In the genomic region with DNA sequence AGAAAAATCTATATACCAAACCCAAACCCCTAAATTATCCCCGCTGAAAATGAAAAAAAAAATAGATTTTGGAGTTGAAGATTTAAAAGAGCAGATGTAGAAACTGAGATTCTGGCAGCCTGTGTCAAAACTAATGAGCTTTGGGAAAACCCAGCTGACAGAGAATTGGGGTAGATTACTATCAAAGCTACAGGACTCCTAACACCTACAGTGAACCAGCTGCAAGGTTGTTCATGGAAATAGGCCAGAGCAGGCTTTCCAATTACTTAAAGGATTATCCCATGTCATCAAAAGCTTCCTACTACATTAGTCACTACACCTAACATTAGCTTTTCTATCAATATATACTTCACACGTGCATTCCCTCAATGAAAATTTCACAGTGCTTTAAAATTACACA, we compare ENCODE assay signal across 20 mouse cellular contexts.
DNase-seq lines count a peak whose midpoint lies in the region; ATAC-seq lines count a peak whose summit lies in the region.
"Had no signal": no experiment of that assay in that cellular context is flagged by ENCODE, and none has a peak within 500 bp of the region (broad histone marks: within the 10 kb centered on the region; RNA-seq: fewer than 3 reads in every experiment).

No protein-coding gene starts in this region.

- H3K4me1 ChIP-seq in midbrain, embryonic 14.5 days (ENCODE audit: control insufficient read depth, insufficient read depth, low read length), result no peaks in the 10 kb centered on the region
- H3K4me1 ChIP-seq in midbrain, embryonic 11.5 days (ENCODE audit: control insufficient read depth, insufficient read depth, low read length), result no peaks in the 10 kb centered on the region
- H3K4me1 ChIP-seq in forebrain, embryonic 16.5 days (replicated peaks; ENCODE audit: control insufficient read depth, insufficient read depth, low read length), result peaks cover 3% of the 10 kb centered on the region; the same call in 1 of the 2 replicates
- H3K4me1 ChIP-seq: embryonic facial prominence, embryonic 12.5 days; heart, embryonic 10.5 days; midbrain, embryonic 12.5 days had no signal

- peak; percentile 47; the same call in 1 of the 2 replicates for ATAC-seq in frontal cortex, adult (ENCODE audit: low TSS enrichment)
- no peak for ATAC-seq in midbrain, embryonic 14.5 days (ENCODE audit: low FRiP score, low TSS enrichment)
- no peak for ATAC-seq in midbrain, embryonic 11.5 days (ENCODE audit: low FRiP score)
- ATAC-seq in forebrain, embryonic 16.5 days, result peak; percentile 77
- no peak for ATAC-seq in CD4-positive, CD25-positive, alpha-beta regulatory T cell, adult 4 months
- ATAC-seq: intestine, postnatal 0 days; lung, postnatal 0 days had no signal

- H3K4me3 ChIP-seq in midbrain, embryonic 14.5 days (replicated peaks; ENCODE audit: low read depth, low read length), result no peak overlapping the region
- no peak overlapping the region for H3K4me3 ChIP-seq in midbrain, embryonic 11.5 days (ENCODE audit: low read depth, low read length)
- no peak overlapping the region for H3K4me3 ChIP-seq in forebrain, embryonic 16.5 days (replicated peaks; ENCODE audit: low read length)
- H3K4me3 ChIP-seq: embryonic facial prominence, embryonic 12.5 days; heart, embryonic 10.5 days; midbrain, embryonic 12.5 days had no signal

- no peaks in the 10 kb centered on the region for H3K27me3 ChIP-seq in midbrain, embryonic 14.5 days (ENCODE audit: control insufficient read depth, insufficient read depth, low read length)
- H3K27me3 ChIP-seq in midbrain, embryonic 11.5 days (ENCODE audit: control insufficient read depth, insufficient read depth, low read length), result no peaks in the 10 kb centered on the region
- no peaks in the 10 kb centered on the region for H3K27me3 ChIP-seq in forebrain, embryonic 16.5 days (replicated peaks; ENCODE audit: control insufficient read depth, insufficient read depth, low read length)
- H3K27me3 ChIP-seq: embryonic facial prominence, embryonic 12.5 days; midbrain, embryonic 12.5 days had no signal

- no peak overlapping the region for H3K4me2 ChIP-seq in midbrain, embryonic 14.5 days (ENCODE audit: low read length)
- H3K4me2 ChIP-seq in midbrain, embryonic 11.5 days, result no peak overlapping the region
- no peak overlapping the region for H3K4me2 ChIP-seq in forebrain, embryonic 16.5 days (ENCODE audit: low read length)
- H3K4me2 ChIP-seq: embryonic facial prominence, embryonic 12.5 days; midbrain, embryonic 12.5 days had no signal

- H3K27ac ChIP-seq in midbrain, embryonic 14.5 days (replicated peaks; ENCODE audit: low read depth, low read length), result no peak overlapping the region
- no peak overlapping the region for H3K27ac ChIP-seq in midbrain, embryonic 11.5 days (ENCODE audit: low read depth, low read length)
- H3K27ac ChIP-seq in forebrain, embryonic 16.5 days (ENCODE audit: low read length), result no peak overlapping the region
- H3K27ac ChIP-seq: embryonic facial prominence, embryonic 12.5 days; heart, embryonic 10.5 days; macrophage; midbrain, embryonic 12.5 days; stomach, postnatal 0 days had no signal

- WGBS in midbrain, embryonic 14.5 days, result 73% methylated on average over 2 of the region's 2 CpGs
- WGBS in midbrain, embryonic 11.5 days, result 73% methylated on average over 2 of the region's 2 CpGs
- 39% methylated on average over 2 of the region's 2 CpGs for WGBS in forebrain, embryonic 16.5 days

- H3K9me3 ChIP-seq in midbrain, embryonic 14.5 days (ENCODE audit: control insufficient read depth, low read length), result no peaks in the 10 kb centered on the region
- no peaks in the 10 kb centered on the region for H3K9me3 ChIP-seq in midbrain, embryonic 11.5 days (ENCODE audit: control insufficient read depth, low read length)
- H3K9me3 ChIP-seq in forebrain, embryonic 16.5 days (ENCODE audit: control insufficient read depth, low read length), result no peaks in the 10 kb centered on the region
- H3K9me3 ChIP-seq: embryonic facial prominence, embryonic 12.5 days; heart, embryonic 10.5 days; midbrain, embryonic 12.5 days had no signal

- no peaks in the 10 kb centered on the region for H3K36me3 ChIP-seq in midbrain, embryonic 14.5 days (ENCODE audit: control insufficient read depth, insufficient read depth, low read length)
- H3K36me3 ChIP-seq in midbrain, embryonic 11.5 days (ENCODE audit: control insufficient read depth, insufficient read depth, low read length), result no peaks in the 10 kb centered on the region
- H3K36me3 ChIP-seq in forebrain, embryonic 16.5 days (ENCODE audit: control insufficient read depth, insufficient read depth), result no peaks in the 10 kb centered on the region
- H3K36me3 ChIP-seq: embryonic facial prominence, embryonic 12.5 days; heart, embryonic 10.5 days; midbrain, embryonic 12.5 days had no signal

- no peak for DNase-seq in frontal cortex, postnatal 14 days (ENCODE audit: low spot score in 2 of 2)
- DNase-seq in midbrain, embryonic 14.5 days, result peak; percentile 17
- no peak for DNase-seq in midbrain, embryonic 11.5 days (ENCODE audit: low spot score, missing footprints)
- peak; percentile 11 for DNase-seq in retina, embryonic 14.5 days (ENCODE audit: low spot score)
- no peak for DNase-seq in urinary bladder, postnatal 10 days (ENCODE audit: low spot score)
- DNase-seq: adrenal gland, postnatal 10 days; cerebellum, adult 9-11 months; gastrocnemius, postnatal 10 days; heart, postnatal 4 days; kidney, postnatal 25 days had no signal

- H3K9ac ChIP-seq in midbrain, embryonic 14.5 days (replicated peaks; ENCODE audit: low read length), result no peak overlapping the region
- H3K9ac ChIP-seq in midbrain, embryonic 11.5 days (ENCODE audit: low read length), result no peak overlapping the region
- no peak overlapping the region for H3K9ac ChIP-seq in forebrain, embryonic 16.5 days (replicated peaks; ENCODE audit: low read depth, low read length)
- H3K9ac ChIP-seq: embryonic facial prominence, embryonic 12.5 days; midbrain, embryonic 12.5 days had no signal

Comparison
In these comparisons a context has a peak if more than half of its experiments do, and no peak if none do; other contexts are left out.
1. DNase-seq: peak in midbrain, embryonic 14.5 days (single experiment) and retina, embryonic 14.5 days (single experiment); none in frontal cortex, postnatal 14 days (0 of 2), midbrain, embryonic 11.5 days (single experiment) and urinary bladder, postnatal 10 days (single experiment).
2. ATAC-seq: peak in frontal cortex, adult (single experiment) and forebrain, embryonic 16.5 days (single experiment); none in midbrain, embryonic 14.5 days (single experiment), midbrain, embryonic 11.5 days (single experiment) and CD4-positive, CD25-positive, alpha-beta regulatory T cell, adult 4 months (single experiment).